Mouse (Mus musculus): ENCODE measurements around the gene Pdzd3.

GRCm38 (mm10) chr9:44212406-44212805 lies 38.9 kb downstream of the Pdzd3 start:
- TF ChIP-seq POLR2AphosphoS2 (IDR thresholded peaks at IDR 0.05; ENCODE audit: insufficient read length, low read depth): no peak
- TF ChIP-seq USF1 (IDR thresholded peaks at IDR 0.05; ENCODE audit: low read depth): no peak
- TF ChIP-seq POLR2A (IDR thresholded peaks at IDR 0.05; ENCODE audit: insufficient read length, low read depth): no peak
- no peak for TF ChIP-seq SRF (IDR thresholded peaks at IDR 0.05; ENCODE audit: control insufficient read depth, insufficient read length, low read depth)

Measured in myocyte (in vitro differentiated cells).